Mouse (Mus musculus) lung, adult 2 months (tissue): Measurements from ENCODE around the gene Gm19402.

ENCODE experiments used
- CTCF ChIP-seq: fragments of 200-500 bp; IDR thresholded peaks from 2 replicates; pipeline ENCODE4 v1.5.1; 2011; ENCODE audit warnings: mild to moderate bottlenecking, low read length, control low read depth; ENCODE audit not compliant: insufficient read depth
- POLR2A ChIP-seq: fragments of 200-500 bp; IDR thresholded peaks from 2 replicates; pipeline ENCODE4 v1.6.1; 2011; ENCODE audit warnings: low read depth, mild to moderate bottlenecking, control low read depth, low read length, borderline replicate concordance; ENCODE audit errors: extremely low read depth

DNA sequence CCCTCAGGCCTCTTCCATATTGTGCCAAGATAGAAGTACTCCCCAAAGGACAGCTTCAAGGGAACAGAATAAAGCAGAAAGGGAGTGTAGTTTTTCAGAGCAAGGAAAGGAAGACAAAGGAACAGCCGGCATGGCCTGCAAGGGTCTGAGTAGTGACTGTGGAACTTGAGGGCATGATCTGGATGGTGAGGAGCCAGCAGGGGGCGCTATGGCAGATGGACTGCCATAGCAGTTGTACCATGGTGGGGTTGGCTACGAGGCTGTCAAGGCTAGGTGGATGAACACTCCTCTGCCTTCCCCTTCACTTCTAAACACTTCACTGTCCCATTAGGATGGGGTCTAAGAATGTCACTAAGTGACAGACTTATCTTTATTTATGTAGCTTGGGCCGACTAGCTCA is 38.7 kb upstream of the Gm19402 start:
- TF ChIP-seq CTCF (peak; percentile 37), POLR2A (no peak)
